Comparison of ENCODE assay signal across 9 mouse cellular contexts in the genomic region with DNA sequence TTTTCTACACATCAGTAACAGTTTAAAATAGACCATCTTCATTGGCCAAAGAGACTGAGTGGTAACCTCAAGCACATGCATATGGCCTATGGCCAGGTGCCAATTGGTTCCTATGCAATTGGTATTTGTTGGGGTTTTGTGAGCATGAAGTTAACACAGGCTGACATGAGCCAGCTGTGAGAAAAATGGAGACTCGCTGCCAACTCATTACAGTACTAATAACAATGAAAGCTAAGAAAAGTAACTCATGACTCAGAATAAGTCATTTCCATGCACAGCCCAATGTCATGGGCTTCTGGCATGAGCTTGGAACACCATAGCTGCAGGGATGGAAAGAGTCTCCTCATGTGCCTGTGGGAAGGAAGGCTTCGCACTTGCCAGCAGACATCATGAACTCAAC.
A peak's percentile ranks its signal among the peaks of the same experiment; 100 is the strongest.
DNase-seq lines count a peak whose midpoint lies in the region; ATAC-seq and TF ChIP-seq lines count a peak whose summit lies in the region.
"Had no signal": no experiment of that assay in that cellular context is flagged by ENCODE, and none has a peak within 500 bp of the region (broad histone marks: within the 10 kb centered on the region; RNA-seq: fewer than 3 reads in every experiment).

No protein-coding gene starts in this region.

- no peak for TF ChIP-seq EP300 in stomach, postnatal 0 days (optimal IDR thresholded peaks at IDR 0.05)

- no peak for ATAC-seq in embryonic facial prominence, embryonic 11.5 days (replicated peaks; ENCODE audit: insufficient number of reproducible peaks, low FRiP score, low TSS enrichment, low read depth)
- peak; percentile 84; the same call in 1 of the 2 replicates for ATAC-seq in lung, embryonic 15.5 days (ENCODE audit: borderline replicate concordance, extremely low read depth, low FRiP score, low TSS enrichment)
- peak; percentile 65; the same call in 1 of the 2 replicates for ATAC-seq in stomach, postnatal 0 days (ENCODE audit: low FRiP score, low TSS enrichment)
- ATAC-seq in forebrain, embryonic 12.5 days (ENCODE audit: low FRiP score): no peak

- no peaks in the 10 kb centered on the region for H3K4me1 ChIP-seq in embryonic facial prominence, embryonic 11.5 days (ENCODE audit: control insufficient read depth, insufficient read depth, low read length)
- H3K4me1 ChIP-seq in embryonic facial prominence, embryonic 10.5 days: peaks cover 23% of the 10 kb centered on the region
- H3K4me1 ChIP-seq in lung, embryonic 15.5 days: 0 out of 2 replicates have a peak, but pooled peaks cover 3% of the 10 kb centered on the region
- peaks cover 3% of the 10 kb centered on the region; the same call in 1 of the 2 replicates for H3K4me1 ChIP-seq in lung, adult 2 months (ENCODE audit: control insufficient read depth, insufficient read depth, low read length)
- H3K4me1 ChIP-seq in stomach, postnatal 0 days (replicated peaks; ENCODE audit: control insufficient read depth, insufficient read depth): no peaks in the 10 kb centered on the region; the same call in 1 of the 2 replicates
- peaks cover 19% of the 10 kb centered on the region for H3K4me1 ChIP-seq in forebrain, embryonic 12.5 days

- H3K4me2 ChIP-seq in embryonic facial prominence, embryonic 11.5 days (ENCODE audit: low read depth, low read length): no peak overlapping the region
- no peak overlapping the region for H3K4me2 ChIP-seq in lung, embryonic 15.5 days
- no peak overlapping the region for H3K4me2 ChIP-seq in stomach, postnatal 0 days (replicated peaks; ENCODE audit: low read depth)
- H3K4me2 ChIP-seq in forebrain, embryonic 12.5 days: no peak overlapping the region
- H3K4me2 ChIP-seq: embryonic facial prominence, embryonic 12.5 days had no signal

- H3K27ac ChIP-seq in embryonic facial prominence, embryonic 11.5 days (replicated peaks; ENCODE audit: low read depth, low read length): no peak overlapping the region
- H3K27ac ChIP-seq in embryonic facial prominence, embryonic 10.5 days (replicated peaks): no peak overlapping the region
- H3K27ac ChIP-seq in lung, embryonic 15.5 days: no peak overlapping the region
- no peak overlapping the region for H3K27ac ChIP-seq in stomach, postnatal 0 days (replicated peaks)
- no peak overlapping the region for H3K27ac ChIP-seq in forebrain, embryonic 12.5 days
- H3K27ac ChIP-seq: embryonic facial prominence, embryonic 12.5 days had no signal

- no peaks in the 10 kb centered on the region for H3K27me3 ChIP-seq in embryonic facial prominence, embryonic 11.5 days (ENCODE audit: control insufficient read depth, insufficient read depth, low read length)
- no peaks in the 10 kb centered on the region for H3K27me3 ChIP-seq in embryonic facial prominence, embryonic 10.5 days (replicated peaks; ENCODE audit: low read depth, poor library complexity, severe bottlenecking)
- H3K27me3 ChIP-seq in lung, embryonic 15.5 days: no peaks in the 10 kb centered on the region
- no peaks in the 10 kb centered on the region for H3K27me3 ChIP-seq in stomach, postnatal 0 days (ENCODE audit: control insufficient read depth, insufficient read depth, low read length)
- no peaks in the 10 kb centered on the region for H3K27me3 ChIP-seq in forebrain, embryonic 12.5 days
- H3K27me3 ChIP-seq: embryonic facial prominence, embryonic 12.5 days had no signal

- WGBS in embryonic facial prominence, embryonic 11.5 days: 79% methylated on average over 2 of the region's 2 CpGs
- 87% methylated on average over 2 of the region's 2 CpGs for WGBS in embryonic facial prominence, embryonic 10.5 days
- 53% methylated on average over 2 of the region's 2 CpGs for WGBS in lung, embryonic 15.5 days
- WGBS in lung, adult 2 months: 55% methylated on average over 2 of the region's 2 CpGs
- WGBS in stomach, postnatal 0 days: 43% methylated on average over 2 of the region's 2 CpGs
- WGBS in forebrain, embryonic 12.5 days: 91% methylated on average over 2 of the region's 2 CpGs

- no peak overlapping the region for H3K9ac ChIP-seq in embryonic facial prominence, embryonic 11.5 days (replicated peaks; ENCODE audit: low read length)
- H3K9ac ChIP-seq in lung, embryonic 15.5 days: no peak overlapping the region
- no peak overlapping the region for H3K9ac ChIP-seq in stomach, postnatal 0 days (ENCODE audit: low read length)
- no peak overlapping the region for H3K9ac ChIP-seq in forebrain, embryonic 12.5 days
- H3K9ac ChIP-seq: embryonic facial prominence, embryonic 12.5 days had no signal

- H3K36me3 ChIP-seq in embryonic facial prominence, embryonic 11.5 days (replicated peaks; ENCODE audit: control insufficient read depth, insufficient read depth, low read depth, low read length): no peaks in the 10 kb centered on the region
- H3K36me3 ChIP-seq in embryonic facial prominence, embryonic 10.5 days (replicated peaks): no peaks in the 10 kb centered on the region
- no peaks in the 10 kb centered on the region for H3K36me3 ChIP-seq in lung, embryonic 15.5 days
- no peaks in the 10 kb centered on the region for H3K36me3 ChIP-seq in stomach, postnatal 0 days (ENCODE audit: control insufficient read depth, insufficient read depth, low read length)
- no peaks in the 10 kb centered on the region for H3K36me3 ChIP-seq in forebrain, embryonic 12.5 days (replicated peaks)
- H3K36me3 ChIP-seq: embryonic facial prominence, embryonic 12.5 days had no signal

- no peak for TF ChIP-seq CTCF in lung, adult 2 months (IDR thresholded peaks at IDR 0.05; ENCODE audit: insufficient read depth, low read length)
- TF ChIP-seq CTCF in stomach, postnatal 0 days (IDR thresholded peaks at IDR 0.05; ENCODE audit: low read depth): no peak

- no peak overlapping the region for H3K4me3 ChIP-seq in embryonic facial prominence, embryonic 11.5 days (ENCODE audit: low read depth, low read length)
- H3K4me3 ChIP-seq in embryonic facial prominence, embryonic 10.5 days: no peak overlapping the region
- no peak overlapping the region for H3K4me3 ChIP-seq in lung, embryonic 15.5 days
- H3K4me3 ChIP-seq in lung, adult 2 months (replicated peaks; ENCODE audit: extremely low read depth, low read depth, low read length): no peak overlapping the region
- no peak overlapping the region for H3K4me3 ChIP-seq in stomach, postnatal 0 days (ENCODE audit: low read depth, low read length)
- no peak overlapping the region for H3K4me3 ChIP-seq in forebrain, embryonic 12.5 days (replicated peaks)
- H3K4me3 ChIP-seq: embryonic facial prominence, embryonic 12.5 days had no signal

- H3K9me3 ChIP-seq in embryonic facial prominence, embryonic 11.5 days (replicated peaks; ENCODE audit: control insufficient read depth, low read length): no peaks in the 10 kb centered on the region
- no peaks in the 10 kb centered on the region for H3K9me3 ChIP-seq in embryonic facial prominence, embryonic 10.5 days
- no peaks in the 10 kb centered on the region for H3K9me3 ChIP-seq in lung, embryonic 15.5 days
- H3K9me3 ChIP-seq in stomach, postnatal 0 days (ENCODE audit: control insufficient read depth, low read length): no peaks in the 10 kb centered on the region
- no peaks in the 10 kb centered on the region for H3K9me3 ChIP-seq in forebrain, embryonic 12.5 days
- H3K9me3 ChIP-seq: embryonic facial prominence, embryonic 12.5 days had no signal

- peak; percentile 6 for DNase-seq in embryonic facial prominence, embryonic 11.5 days (ENCODE audit: low spot score)
- no peak for DNase-seq in embryonic facial prominence, embryonic 10.5 days (ENCODE audit: low spot score)
- DNase-seq in lung, adult 2 months: no peak
- DNase-seq in heart, postnatal 4 days: peak; percentile 40
- DNase-seq in stomach, postnatal 0 days (ENCODE audit: low spot score): peak; percentile 24
- no peak for DNase-seq in frontal cortex, postnatal 25 days (ENCODE audit: low spot score in 2 of 2)

- TF ChIP-seq POLR2A in lung, adult 2 months (IDR thresholded peaks at IDR 0.05; ENCODE audit: borderline replicate concordance, extremely low read depth, low read depth, low read length): no peak

Comparison
In these comparisons a context has a peak if more than half of its experiments do, and no peak if none do; other contexts are left out.
1. DNase-seq: peak in embryonic facial prominence, embryonic 11.5 days (single experiment), heart, postnatal 4 days (single experiment) and stomach, postnatal 0 days (single experiment); none in embryonic facial prominence, embryonic 10.5 days (single experiment), lung, adult 2 months (single experiment) and frontal cortex, postnatal 25 days (0 of 2).
2. ATAC-seq: peak in lung, embryonic 15.5 days (single experiment) and stomach, postnatal 0 days (single experiment); none in embryonic facial prominence, embryonic 11.5 days (single experiment) and forebrain, embryonic 12.5 days (single experiment).